Mouse (Mus musculus) embryo, embryonic 10 days (tissue): ENCODE data around the gene Gm17018.

Experiments used
- DNase-seq: peaks from one replicate; pipeline ENCODE4 v3.0.0-alpha.2; 2015; ENCODE audit warnings: low spot score

Gm17018 gene

GRCm38 (mm10) chr19:45589761-45590160 is 29.3 kb downstream of the Gm17018 start:
- DNase-seq, result no peak

GRCm38 (mm10) chr19:45591704-45592103 is 31.3 kb downstream of the Gm17018 start:
- no peak for DNase-seq

GRCm38 (mm10) chr19:45592916-45593315 is 32.5 kb downstream of the Gm17018 start:
- no peak for DNase-seq

- DNase-seq, result no peak
Measured at GRCm38 (mm10) chr19:45594079-45594478, 33.7 kb downstream of the Gm17018 start.

- DNase-seq, result no peak
Measured at GRCm38 (mm10) chr19:45595481-45595880, 35.1 kb downstream of the Gm17018 start.

GRCm38 (mm10) chr19:45596019-45596418 is 35.6 kb downstream of the Gm17018 start:
- peak; percentile 51 for DNase-seq

GRCm38 (mm10) chr19:45596434-45596833 is 36.0 kb downstream of the Gm17018 start:
- peak; percentile 45 for DNase-seq

- DNase-seq, result no peak
Measured at GRCm38 (mm10) chr19:45597106-45597505, 36.7 kb downstream of the Gm17018 start.

GRCm38 (mm10) chr19:45602606-45603005 is 42.2 kb downstream of the Gm17018 start:
- no peak for DNase-seq

- no peak for DNase-seq
Measured at GRCm38 (mm10) chr19:45606701-45607100, 46.3 kb downstream of the Gm17018 start.

- peak; percentile 52 for DNase-seq
Measured at GRCm38 (mm10) chr19:45607479-45607878, 47.1 kb downstream of the Gm17018 start.

- no peak for DNase-seq
Measured at GRCm38 (mm10) chr19:45608648-45609339, 48.4 kb downstream of the Gm17018 start.

GRCm38 (mm10) chr19:45610823-45611222 is 50.4 kb downstream of the Gm17018 start:
- DNase-seq, result no peak

- no peak for DNase-seq
Measured at GRCm38 (mm10) chr19:45614375-45614774, 54.0 kb downstream of the Gm17018 start.

- no peak for DNase-seq
Measured at GRCm38 (mm10) chr19:45614928-45615327, 54.5 kb downstream of the Gm17018 start.

GRCm38 (mm10) chr19:45615415-45616213 is 55.2 kb downstream of the Gm17018 start:
- DNase-seq, result no peak

- DNase-seq, result no peak
Measured at GRCm38 (mm10) chr19:45616214-45616518, 55.8 kb downstream of the Gm17018 start.

- DNase-seq, result no peak
Measured at GRCm38 (mm10) chr19:45616735-45617134, 56.3 kb downstream of the Gm17018 start.

GRCm38 (mm10) chr19:45618184-45618583 is 57.8 kb downstream of the Gm17018 start:
- DNase-seq, result no peak

GRCm38 (mm10) chr19:45619744-45620501 is 59.5 kb downstream of the Gm17018 start:
- DNase-seq, result no peak

- DNase-seq, result no peak
Measured at GRCm38 (mm10) chr19:45621061-45621460, 60.6 kb downstream of the Gm17018 start.

GRCm38 (mm10) chr19:45622144-45622543 is 61.7 kb downstream of the Gm17018 start:
- DNase-seq, result no peak

GRCm38 (mm10) chr19:45623710-45624109 is 63.3 kb downstream of the Gm17018 start:
- no peak for DNase-seq
